Mouse (Mus musculus) intestine, embryonic 14.5 days (tissue): Measurements from ENCODE around the gene Dpy19l1. TPM values are rescaled to one million over a fixed set of nuclear protein-coding genes. Genes with fewer than 3 reads are reported as not detected.

Source experiments
- polyA plus RNA-seq: library from polyadenylated mRNA; unstranded; fragments of >200 nt; fragmentation: Nextera tagmentation; extraction: Ambion mirVana; gene quantifications from 2 replicates; pipeline ENCODE4 v1.2.1, GENCODE M21; 2014

Gene Dpy19l1
- polyA plus RNA-seq, 1 experiment from 2014 or later, result 12.1 TPM

Other genes starting within 250 kb of the Dpy19l1 start
- not detected in 2 replicates for gene Cypt4, start 122.1 kb upstream of the Dpy19l1 start, polyA plus RNA-seq
- not detected in 2 replicates for gene Dpy19l2, start 193.2 kb upstream of the Dpy19l1 start, polyA plus RNA-seq